Mouse (Mus musculus) embryonic stem cell, embryonic (primary cell): ENCODE results near the gene Sbf2.

Experiments
- CTCF ChIA-PET, 4 experiments: fragments of 300-600 bp in 2 of 4; fragments of 350-600 bp in 2 of 4; sonication (Branson Sonifier 250); formaldehyde crosslinking; loops; one replicate each; lab custom pipeline; 2022; ENCODE audit warnings: inconsistent platforms in 2 of 4; lab: Charles Lee
- POLR2A ChIA-PET, 4 experiments: fragments of 300-600 bp in 2 of 4; fragments of 350-600 bp in 2 of 4; sonication (Branson Sonifier 250); formaldehyde crosslinking; loops; one replicate each; lab custom pipeline; 2022; ENCODE audit warnings: antibody characterized with exemption in 4 of 4, inconsistent platforms in 1 of 4; lab: Charles Lee

Sbf2 gene

DNA sequence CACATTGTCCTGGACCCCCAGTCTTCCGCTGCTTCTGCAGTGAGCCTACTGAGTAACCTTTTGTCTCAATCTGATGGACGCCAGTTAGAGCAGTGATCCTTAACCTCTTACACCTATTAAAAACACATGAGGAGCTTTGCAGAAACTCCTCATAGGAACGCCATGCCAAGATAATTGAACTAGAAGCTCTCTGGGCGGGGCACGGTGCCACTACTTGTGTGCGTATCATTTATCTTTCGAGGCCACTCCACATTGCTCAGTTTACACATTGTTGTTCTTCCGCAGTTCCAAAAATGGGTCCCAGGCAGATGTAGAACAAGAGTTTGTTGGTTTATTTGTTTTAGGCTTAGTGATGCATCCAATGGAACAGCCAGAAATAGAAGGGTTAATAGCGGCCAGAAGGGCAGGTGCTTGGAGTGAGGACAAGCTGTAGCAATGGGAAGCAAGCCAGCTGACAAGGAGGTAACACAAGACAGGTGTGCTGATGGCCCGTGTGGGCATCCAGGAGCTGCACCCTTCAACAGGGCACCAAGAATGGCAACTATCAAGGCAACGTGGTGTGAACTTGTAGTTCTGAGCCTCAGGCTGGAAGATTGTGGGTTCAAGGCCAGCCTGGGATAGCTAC, 24.7 kb upstream of the Sbf2 start:
- CTCF ChIA-PET: interaction anchor here (0.5 to 2.4 kb wide), 10 partner anchors 8 to 465 kb away, joined by 3 to 16 read pairs (median 3); partner anchors contain the start of gene Adm (in 1 of the 4)

DNA sequence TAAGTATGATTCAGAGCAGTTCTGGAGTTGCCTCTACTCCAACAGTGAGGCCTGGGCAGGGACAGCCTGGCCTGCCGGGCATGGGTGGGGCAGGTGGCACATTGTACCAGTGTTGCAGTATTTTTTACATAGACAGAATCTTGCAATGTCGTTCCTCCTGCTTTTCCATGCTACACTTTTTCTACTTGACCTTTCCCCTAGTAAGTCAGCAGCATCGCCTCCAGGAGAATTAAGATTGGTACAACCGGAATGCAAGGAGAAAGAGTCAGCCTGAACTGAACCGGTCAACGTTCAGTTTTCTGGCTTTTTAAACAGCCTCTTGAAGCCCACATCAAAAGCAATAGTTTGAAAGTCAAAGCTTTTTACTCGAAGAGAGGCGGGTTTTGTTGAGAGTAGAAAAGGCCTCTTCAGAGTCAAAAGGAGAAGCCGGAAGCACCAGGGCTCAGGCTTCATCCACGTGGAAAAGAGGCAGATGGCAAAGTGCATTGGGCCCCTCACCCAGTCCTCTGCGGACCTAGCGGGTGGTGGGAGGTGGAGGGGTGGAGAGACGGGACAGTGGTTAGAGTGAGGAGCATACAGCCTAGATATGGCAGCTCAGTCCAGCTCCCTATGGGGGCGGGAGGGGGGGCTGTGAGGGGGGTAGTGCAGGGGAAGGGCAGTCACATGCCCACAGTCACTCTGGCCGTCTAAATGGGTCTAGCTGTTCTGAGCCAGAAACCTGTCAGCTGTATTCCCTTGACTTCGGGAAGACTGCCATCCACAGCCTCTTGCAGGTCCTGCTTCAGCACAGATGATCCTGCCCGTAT, 23.8 kb upstream of the Sbf2 start:
- POLR2A ChIA-PET: interaction anchor here in 3 of 4 experiments (0.6 to 2.7 kb wide), 15 partner anchors 8 to 1192 kb away, joined by 3 to 19 read pairs (median 5); partner anchors contain the start of genes Adm (in 2 of the 3) and Sbf2 (in 1 of the 3)
- CTCF ChIA-PET: interaction anchor here in 3 of 4 experiments (0.9 to 2.4 kb wide), 8 partner anchors 8 to 474 kb away, joined by 3 to 16 read pairs (median 4); partner anchors contain the start of gene Adm (in 1 of the 3)

More for the DNA sequence above, 24.7 kb upstream of the Sbf2 start:
- POLR2A ChIA-PET: interaction anchor here in 3 of 4 experiments (0.7 to 2.7 kb wide), 13 partner anchors 9 to 449 kb away, joined by 3 to 19 read pairs (median 4); partner anchors contain the start of genes Adm (in 3 of the 3) and Sbf2 (in 1 of the 3)

DNA sequence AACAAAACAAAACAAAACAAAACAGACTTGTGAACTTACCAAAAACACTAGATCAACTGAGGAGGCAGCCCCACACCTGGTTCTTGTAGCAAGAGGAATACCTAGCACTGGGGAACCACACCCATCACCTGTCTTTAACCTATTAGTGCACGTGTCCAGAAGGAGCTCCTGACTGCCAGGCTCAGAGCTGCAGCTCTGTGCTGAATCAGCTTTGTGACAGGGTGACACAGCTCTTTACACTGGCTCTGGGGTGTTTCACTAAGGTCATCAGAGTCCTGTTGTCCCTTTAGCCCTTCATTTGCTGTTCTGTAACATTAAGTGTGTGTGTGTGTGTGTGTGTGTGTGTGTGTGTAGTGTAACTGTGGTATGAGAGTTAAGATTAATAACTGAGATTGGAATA, 21.8 kb upstream of the Sbf2 start:
- ChIA-PET CTCF (interaction anchor here in 2 of 4 experiments (0.6 to 0.9 kb wide), 5 partner anchors 8 to 522 kb away, joined by 3 to 7 read pairs (median 3); no protein-coding TSS in a partner anchor), POLR2A (interaction anchor here in 3 of 4 experiments (0.6 to 1.6 kb wide), 9 partner anchors 9 to 452 kb away, joined by 3 to 7 read pairs (median 4); partner anchors contain the start of gene Adm (in 3 of the 3))

DNA sequence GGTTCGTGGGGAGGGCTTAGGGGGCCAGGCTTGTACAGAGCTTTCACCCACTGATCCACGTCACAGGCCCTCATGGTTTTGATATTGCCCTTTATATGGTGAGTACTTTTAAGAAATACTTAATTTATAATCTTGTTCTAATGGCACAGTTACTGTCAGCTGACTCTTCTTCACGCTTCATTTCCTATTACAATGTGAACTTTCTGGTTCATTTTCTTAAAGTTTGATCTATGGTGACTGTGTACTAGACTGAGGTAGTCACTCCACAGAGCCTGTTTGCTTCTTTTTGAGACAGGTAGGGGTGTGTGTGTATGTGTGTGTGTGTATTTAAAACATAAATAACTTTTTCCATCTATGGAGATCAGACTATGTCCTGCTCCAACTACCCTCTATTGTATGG, 21.2 kb upstream of the Sbf2 start:
- ChIA-PET POLR2A (interaction anchor here in 3 of 4 experiments (0.6 to 1.6 kb wide), 6 partner anchors 8 to 451 kb away, joined by 3 to 7 read pairs (median 4); partner anchors contain the start of gene Adm (in 3 of the 3)), CTCF (interaction anchor here in 1 of 4 experiments (0.9 kb wide), 2 partner anchors 10 to 521 kb away, joined by 3 to 4 read pairs; no protein-coding TSS in a partner anchor)

GRCm38 (mm10) chr7:110631136-110631888, 16.6 kb upstream of the Sbf2 start:
- CTCF ChIA-PET: interaction anchor here (0.5 to 2.0 kb wide), 26 partner anchors 8 to 467 kb away, joined by 3 to 19 read pairs (median 4); no protein-coding TSS in a partner anchor

GRCm38 (mm10) chr7:110629892-110630666, 15.4 kb upstream of the Sbf2 start:
- ChIA-PET CTCF (interaction anchor here (0.5 to 2.6 kb wide), 43 partner anchors 9 to 467 kb away, joined by 3 to 19 read pairs (median 4); no protein-coding TSS in a partner anchor), POLR2A (interaction anchor here in 3 of 4 experiments (0.7 to 7.1 kb wide), 24 partner anchors 9 to 521 kb away, joined by 3 to 47 read pairs (median 5); partner anchors contain the start of gene Sbf2 (in 2 of the 3))

More at GRCm38 (mm10) chr7:110631136-110631888, 16.6 kb upstream of the Sbf2 start:
- POLR2A ChIA-PET: interaction anchor here in 3 of 4 experiments (0.5 to 7.1 kb wide), 30 partner anchors 7 to 630 kb away, joined by 3 to 47 read pairs (median 4); partner anchors contain the start of genes Sbf2 (in 2 of the 3) and Ampd3 (in 1 of the 3)

- POLR2A ChIA-PET: interaction anchor here in 3 of 4 experiments (0.9 to 7.1 kb wide), 23 partner anchors 8 to 567 kb away, joined by 3 to 47 read pairs (median 4); partner anchors contain the start of genes Sbf2 (in 3 of the 3) and Wee1 (in 2 of the 3)
- CTCF ChIA-PET: interaction anchor here in 3 of 4 experiments (1.0 to 2.6 kb wide), 5 partner anchors 17 to 342 kb away, joined by 3 to 11 read pairs (median 3); no protein-coding TSS in a partner anchor
Observed at GRCm38 (mm10) chr7:110628611-110629354, 14.1 kb upstream of the Sbf2 start.

GRCm38 (mm10) chr7:110628273-110628600, 13.5 kb upstream of the Sbf2 start:
- ChIA-PET CTCF (interaction anchor here in 3 of 4 experiments (0.6 to 2.6 kb wide), 9 partner anchors 17 to 553 kb away, joined by 3 to 11 read pairs (median 3); no protein-coding TSS in a partner anchor), POLR2A (interaction anchor here in 3 of 4 experiments (0.9 to 7.1 kb wide), 29 partner anchors 8 to 567 kb away, joined by 3 to 47 read pairs (median 4); partner anchors contain the start of genes Sbf2 (in 3 of the 3) and Wee1 (in 2 of the 3))

DNA sequence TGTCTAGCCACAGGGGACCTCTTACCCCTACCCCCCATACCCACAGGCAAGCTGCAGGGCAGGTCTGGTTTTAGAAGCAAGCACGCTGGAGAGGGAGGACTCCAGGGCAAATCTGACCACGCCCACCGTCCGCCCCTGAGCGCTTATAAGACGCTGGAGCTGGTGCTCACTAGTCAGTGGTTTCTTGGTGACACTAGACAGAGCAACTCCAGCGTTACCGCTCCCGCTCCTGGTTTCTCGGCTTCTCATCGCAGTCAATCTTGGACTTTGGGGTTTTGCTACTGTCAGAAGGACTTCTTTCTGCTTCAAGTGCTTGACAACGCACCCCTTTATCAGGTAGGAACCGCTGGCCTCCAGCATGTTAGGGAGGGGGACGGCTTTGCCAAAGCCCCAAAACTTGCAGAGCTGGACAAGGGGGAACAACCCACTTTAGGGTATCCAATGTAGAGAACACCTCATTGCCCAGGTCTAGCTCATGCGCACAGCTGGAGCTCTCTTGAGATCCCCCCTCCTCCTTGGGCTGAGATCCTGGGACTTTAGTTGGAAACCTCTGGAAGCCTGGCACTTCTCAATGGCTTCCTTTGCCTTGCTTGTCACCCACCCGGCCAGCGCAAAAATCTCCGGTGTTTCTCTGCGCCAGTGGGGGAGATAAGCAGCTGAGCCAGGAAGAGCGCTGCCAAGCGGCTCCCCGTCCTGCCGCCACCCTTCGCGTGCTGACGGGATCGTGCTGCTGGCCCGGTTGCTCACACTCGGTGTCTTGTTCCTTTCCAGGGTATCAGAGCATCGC, 13.0 kb upstream of the Sbf2 start, which contains the start of gene Adm:
Gene Adm (plus strand): TSS at position 176 of the 787 bp plus-strand sequence.
- ChIA-PET CTCF (interaction anchor here in 3 of 4 experiments (0.6 to 1.8 kb wide), 14 partner anchors 12 to 553 kb away, joined by 3 to 8 read pairs (median 4); no protein-coding TSS in a partner anchor), POLR2A (interaction anchor here in 3 of 4 experiments (0.8 to 7.1 kb wide), 40 partner anchors 8 to 566 kb away, joined by 3 to 47 read pairs (median 4); partner anchors contain the start of genes Sbf2 (in 3 of the 3), Ampd3 (in 2 of the 3), Wee1 (in 2 of the 3) and Eif4g2 (in 1 of the 3))

- ChIA-PET POLR2A (interaction anchor here in 3 of 4 experiments (0.8 to 7.1 kb wide), 30 partner anchors 7 to 566 kb away, joined by 3 to 47 read pairs (median 4); partner anchors contain the start of genes Ampd3 (in 2 of the 3), Sbf2 (in 2 of the 3), Eif4g2 (in 1 of the 3) and Wee1 (in 1 of the 3)), CTCF (interaction anchor here in 2 of 4 experiments (0.7 to 1.8 kb wide), 14 partner anchors 9 to 512 kb away, joined by 3 to 8 read pairs (median 4); no protein-coding TSS in a partner anchor)
Observed at GRCm38 (mm10) chr7:110627099-110627482, 12.4 kb upstream of the Sbf2 start.

- CTCF ChIA-PET: interaction anchor here in 2 of 4 experiments (0.8 to 1.8 kb wide), 12 partner anchors 10 to 511 kb away, joined by 3 to 8 read pairs (median 4); no protein-coding TSS in a partner anchor
- POLR2A ChIA-PET: interaction anchor here in 3 of 4 experiments (0.8 to 7.1 kb wide), 27 partner anchors 7 to 565 kb away, joined by 3 to 47 read pairs (median 5); partner anchors contain the start of genes Ampd3 (in 2 of the 3), Sbf2 (in 2 of the 3) and Wee1 (in 1 of the 3)
Observed at GRCm38 (mm10) chr7:110626186-110627098, 11.7 kb upstream of the Sbf2 start.

- CTCF ChIA-PET: interaction anchor here in 1 of 4 experiments (1.1 kb wide), 1 partner anchor 14 kb away, joined by 3 read pairs; no protein-coding TSS in a partner anchor
- POLR2A ChIA-PET: interaction anchor here in 2 of 4 experiments (1.6 to 5.3 kb wide), 5 partner anchors 11 to 338 kb away, joined by 3 to 45 read pairs (median 19); partner anchors contain the start of gene Sbf2 (in 2 of the 2)
Observed at GRCm38 (mm10) chr7:110625489-110625888, 10.8 kb upstream of the Sbf2 start.

GRCm38 (mm10) chr7:110624961-110625360, 10.2 kb upstream of the Sbf2 start:
- ChIA-PET CTCF (interaction anchor here in 1 of 4 experiments (1.1 kb wide), 1 partner anchor 15 kb away, joined by 3 read pairs; no protein-coding TSS in a partner anchor), POLR2A (interaction anchor here in 2 of 4 experiments (1.6 to 5.3 kb wide), 5 partner anchors 10 to 337 kb away, joined by 3 to 45 read pairs (median 19); partner anchors contain the start of gene Sbf2 (in 2 of the 2))
